Mouse (Mus musculus) cortical plate, adult 2 months (tissue): ENCODE measurements around the gene Nrap.

ENCODE experiments used
- CTCF ChIP-seq: fragments of 200-500 bp; IDR thresholded peaks from 2 replicates; pipeline ENCODE4 v1.5.1; 2011; ENCODE audit warnings: mild to moderate bottlenecking, control low read depth, low read length; ENCODE audit not compliant: insufficient read depth; ENCODE audit errors: extremely low read depth
- POLR2A ChIP-seq: fragments of 200-500 bp; IDR thresholded peaks from 2 replicates; pipeline ENCODE4 v1.6.1; 2011; ENCODE audit warnings: mild to moderate bottlenecking, low read length, control low read depth; ENCODE audit not compliant: insufficient read depth; ENCODE audit errors: extremely low read depth

DNA sequence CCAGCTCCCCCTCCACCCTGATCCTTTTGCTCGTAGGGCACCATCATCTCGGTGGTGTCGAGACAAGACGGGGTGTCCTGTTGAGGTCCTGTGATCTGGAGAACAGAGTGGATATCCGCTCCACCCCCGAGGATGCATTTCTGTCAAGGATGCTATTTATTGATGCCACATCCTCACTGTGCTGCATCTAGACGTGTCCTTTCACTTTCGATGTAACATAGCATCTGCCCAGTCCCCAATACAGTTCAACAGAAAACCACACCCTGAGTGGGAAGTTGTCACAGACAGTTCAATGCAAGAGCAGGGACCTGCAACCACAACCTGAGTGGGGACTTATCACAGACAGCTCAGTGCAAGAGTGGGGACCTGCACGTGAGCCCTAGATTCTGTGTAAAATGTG, 93.2 kb downstream of the Nrap start:
- no peak for TF ChIP-seq CTCF
- no peak for TF ChIP-seq POLR2A
